Mouse (Mus musculus): ENCODE results near the gene Hdac10. TPM values are rescaled to one million over a fixed set of nuclear protein-coding genes. Genes with fewer than 3 reads are reported as not detected.

Hdac10 gene
- polyA plus RNA-seq, 1 experiment from 2014 or later: 9.8 TPM

GRCm38 (mm10) chr15:89074613-89075477, 53.7 kb downstream of the Hdac10 start, which contains the start of gene Trabd:
Gene Trabd (plus strand): TSS chr15:89075124.
- Histone ChIP-seq H3K4me1 (ENCODE audit: control insufficient read depth, insufficient read depth, low read length) (peaks cover 25% of the 10 kb centered on the region), H3K4me2 (ENCODE audit: low read depth, severe bottlenecking) (peak within 1 kb of the TSS; percentile 87), H3K9me3 (ENCODE audit: control insufficient read depth, low read length) (no peaks in the 10 kb centered on the region), H3K36me3 (ENCODE audit: control insufficient read depth, insufficient read depth, low read length) (no peaks in the 10 kb centered on the region), H3K27me3 (ENCODE audit: control insufficient read depth, insufficient read depth, low read length) (no peaks in the 10 kb centered on the region), H3K27ac (replicated peaks; ENCODE audit: low read depth, low read length) (peak within 1 kb of the TSS; percentile 62), H3K9ac (ENCODE audit: low read length) (peak within 1 kb of the TSS; percentile 75), H3K4me3 (ENCODE audit: low read depth, low read length) (peak within 1 kb of the TSS; percentile 62)
- peak; percentile 41 for DNase-seq (ENCODE audit: low spot score)
- 32% methylated on average over 11 of the region's 11 CpGs for WGBS
- ATAC-seq (ENCODE audit: insufficient number of reproducible peaks, low FRiP score, low TSS enrichment, low read depth): no peak; the same call in 1 of the 2 replicates

GRCm38 (mm10) chr15:89073993-89074603, 54.4 kb downstream of the Hdac10 start:
- no peak overlapping the region for H3K4me3 ChIP-seq (ENCODE audit: low read depth, low read length)
- H3K27ac ChIP-seq (replicated peaks; ENCODE audit: low read depth, low read length): no peak overlapping the region
- ATAC-seq (ENCODE audit: insufficient number of reproducible peaks, low FRiP score, low TSS enrichment, low read depth): no peak
- 0 out of 2 replicates have a peak, but pooled peaks cover 4% of the 10 kb centered on the region for H3K27me3 ChIP-seq (ENCODE audit: control insufficient read depth, insufficient read depth, low read length)
- H3K4me1 ChIP-seq (ENCODE audit: control insufficient read depth, insufficient read depth, low read length): peaks cover 25% of the 10 kb centered on the region
- no peaks in the 10 kb centered on the region for H3K9me3 ChIP-seq (ENCODE audit: control insufficient read depth, low read length)
- no peak for DNase-seq (ENCODE audit: low spot score)
- H3K36me3 ChIP-seq (ENCODE audit: control insufficient read depth, insufficient read depth, low read length): no peaks in the 10 kb centered on the region
- no peak overlapping the region for H3K4me2 ChIP-seq (ENCODE audit: low read depth, severe bottlenecking)
- no peak overlapping the region for H3K9ac ChIP-seq (ENCODE audit: low read length)
- 53% methylated on average over 10 of the region's 10 CpGs for WGBS

Small RNAs within 50 kb of the gene (microRNA-seq; reads per million reads assigned to microRNA genes)
- not detected for gene Mir7118

Other genes with a start within 250 kb of the Hdac10 start
- not detected in 2 replicates for gene Ttll8, start 174.3 kb downstream of the Hdac10 start, polyA plus RNA-seq (2014; fragmentation: Nextera tagmentation; extraction: Ambion mirVana)
- not detected in 2 replicates for gene Mlc1, start 149.7 kb downstream of the Hdac10 start, polyA plus RNA-seq (2014; fragmentation: Nextera tagmentation; extraction: Ambion mirVana)
- gene Mov10l1, start 145.8 kb downstream of the Hdac10 start, polyA plus RNA-seq (2014; fragmentation: Nextera tagmentation; extraction: Ambion mirVana): not detected in 2 replicates
- gene Panx2, start 69.0 kb downstream of the Hdac10 start, polyA plus RNA-seq (2014; fragmentation: Nextera tagmentation; extraction: Ambion mirVana): 0.20 and 0.37 TPM in 2 replicates
- 46.9 and 49.0 TPM in 2 replicates for gene Trabd, start 53.6 kb downstream of the Hdac10 start, polyA plus RNA-seq (2014; fragmentation: Nextera tagmentation; extraction: Ambion mirVana)
- 15.4 and 16.9 TPM in 2 replicates for gene Selenoo, start 39.6 kb downstream of the Hdac10 start, polyA plus RNA-seq (2014; fragmentation: Nextera tagmentation; extraction: Ambion mirVana)
- 22.6 and 23.5 TPM in 2 replicates for gene Tubgcp6, start 5.6 kb downstream of the Hdac10 start, polyA plus RNA-seq (2014; fragmentation: Nextera tagmentation; extraction: Ambion mirVana)
- 14.3 and 15.2 TPM in 2 replicates for gene Mapk12, start 12.0 kb upstream of the Hdac10 start, polyA plus RNA-seq (2014; fragmentation: Nextera tagmentation; extraction: Ambion mirVana)
- gene Mapk11, start 20.9 kb upstream of the Hdac10 start, polyA plus RNA-seq (2014; fragmentation: Nextera tagmentation; extraction: Ambion mirVana): 15.3 and 16.6 TPM in 2 replicates
- 122 and 125 TPM in 2 replicates for gene Plxnb2, start 52.1 kb upstream of the Hdac10 start, polyA plus RNA-seq (2014; fragmentation: Nextera tagmentation; extraction: Ambion mirVana)
- gene Dennd6b, start 67.8 kb upstream of the Hdac10 start, polyA plus RNA-seq (2014; fragmentation: Nextera tagmentation; extraction: Ambion mirVana): 19.4 and 19.8 TPM in 2 replicates
- gene Ppp6r2, start 82.9 kb upstream of the Hdac10 start, polyA plus RNA-seq (2014; fragmentation: Nextera tagmentation; extraction: Ambion mirVana): 22.7 and 23.4 TPM in 2 replicates
- 60.2 and 62.8 TPM in 2 replicates for gene Sbf1, start 186.6 kb upstream of the Hdac10 start, polyA plus RNA-seq (2014; fragmentation: Nextera tagmentation; extraction: Ambion mirVana)
- gene Adm2, start 194.0 kb upstream of the Hdac10 start, polyA plus RNA-seq (2014; fragmentation: Nextera tagmentation; extraction: Ambion mirVana): not detected in 2 replicates
- not detected in 2 replicates for gene Miox, start 205.7 kb upstream of the Hdac10 start, polyA plus RNA-seq (2014; fragmentation: Nextera tagmentation; extraction: Ambion mirVana)
- 31.6 and 32.1 TPM in 2 replicates for gene Lmf2, start 227.0 kb upstream of the Hdac10 start, polyA plus RNA-seq (2014; fragmentation: Nextera tagmentation; extraction: Ambion mirVana)
- 176 and 180 TPM in 2 replicates for gene Ncaph2, start 227.0 kb upstream of the Hdac10 start, polyA plus RNA-seq (2014; fragmentation: Nextera tagmentation; extraction: Ambion mirVana)
- 4.9 and 6.3 TPM in 2 replicates for gene Sco2, start 245.1 kb upstream of the Hdac10 start, polyA plus RNA-seq (2014; fragmentation: Nextera tagmentation; extraction: Ambion mirVana)
- 1.9 and 2.2 TPM in 2 replicates for gene Tymp, start 248.3 kb upstream of the Hdac10 start, polyA plus RNA-seq (2014; fragmentation: Nextera tagmentation; extraction: Ambion mirVana)

Measured in limb, embryonic 11.5 days (tissue).